Comparison of ENCODE assay signal across 16 mouse cellular contexts in genomic region chr5:122508861-122509306, GRCm38 (mm10). TPM values are rescaled to one million over a fixed set of nuclear protein-coding genes. Genes with fewer than 3 reads are reported as not detected.
A peak's percentile ranks its signal among the peaks of the same experiment; 100 is the strongest.
DNase-seq lines count a peak whose midpoint lies in the region; ATAC-seq and TF ChIP-seq lines count a peak whose summit lies in the region.
"Had no signal": no experiment of that assay in that cellular context is flagged by ENCODE, and none has a peak within 500 bp of the region (broad histone marks: within the 10 kb centered on the region; RNA-seq: fewer than 3 reads in every experiment).

No protein-coding gene starts in this region.

- H3K27ac ChIP-seq in forebrain, postnatal 0 days (ENCODE audit: low read depth, low read length) = no peak overlapping the region
- H3K27ac ChIP-seq in forebrain, embryonic 13.5 days = no peak overlapping the region
- no peak overlapping the region for H3K27ac ChIP-seq in hindbrain, embryonic 16.5 days (ENCODE audit: low read depth, low read length)
- H3K27ac ChIP-seq in hindbrain, embryonic 10.5 days = no peak overlapping the region
- H3K27ac ChIP-seq: forebrain, embryonic 15.5 days; gastrocnemius, adult 2 months; hindbrain, embryonic 12.5 days; liver, embryonic 13.5 days; neural tube, embryonic 12.5 days had no signal

- H3K9ac ChIP-seq in forebrain, postnatal 0 days = no peak overlapping the region
- no peak overlapping the region for H3K9ac ChIP-seq in forebrain, embryonic 13.5 days
- H3K9ac ChIP-seq in hindbrain, embryonic 16.5 days (ENCODE audit: low read depth, low read length) = no peak overlapping the region
- H3K9ac ChIP-seq: forebrain, embryonic 15.5 days; hindbrain, embryonic 12.5 days; liver, embryonic 13.5 days; neural tube, embryonic 12.5 days had no signal

- no peak overlapping the region for H3K4me3 ChIP-seq in forebrain, postnatal 0 days (ENCODE audit: low read depth, low read length)
- H3K4me3 ChIP-seq in forebrain, embryonic 13.5 days = no peak overlapping the region
- no peak overlapping the region for H3K4me3 ChIP-seq in hindbrain, embryonic 16.5 days (ENCODE audit: low read length)
- no peak overlapping the region for H3K4me3 ChIP-seq in hindbrain, embryonic 10.5 days
- H3K4me3 ChIP-seq: forebrain, embryonic 15.5 days; gastrocnemius, adult 2 months; hindbrain, embryonic 12.5 days; liver, embryonic 13.5 days; neural tube, embryonic 12.5 days had no signal

- H3K36me3 ChIP-seq in forebrain, postnatal 0 days (ENCODE audit: insufficient read depth) = no peaks in the 10 kb centered on the region
- H3K36me3 ChIP-seq in forebrain, embryonic 13.5 days (ENCODE audit: poor library complexity, severe bottlenecking) = no peaks in the 10 kb centered on the region
- H3K36me3 ChIP-seq in hindbrain, embryonic 16.5 days (ENCODE audit: control insufficient read depth, insufficient read depth, low read length) = no peaks in the 10 kb centered on the region
- no peaks in the 10 kb centered on the region for H3K36me3 ChIP-seq in hindbrain, embryonic 10.5 days
- H3K36me3 ChIP-seq: forebrain, embryonic 15.5 days; hindbrain, embryonic 12.5 days; liver, embryonic 13.5 days; neural tube, embryonic 12.5 days had no signal

- peak; percentile 8 for ATAC-seq in forebrain, postnatal 0 days
- ATAC-seq in forebrain, embryonic 13.5 days = no peak
- ATAC-seq in hindbrain, embryonic 16.5 days = 0 out of 2 replicates have a peak, but pooled peaks have one; percentile 27
- no peak for ATAC-seq in erythroid progenitor cell, adult 5-6 weeks (replicated peaks; ENCODE audit: low FRiP score, poor library complexity, severe bottlenecking)
- ATAC-seq: forebrain, embryonic 15.5 days; intestine, embryonic 16.5 days; midbrain, embryonic 16.5 days had no signal

- no peak for TF ChIP-seq CTCF in forebrain, postnatal 0 days (IDR thresholded peaks at IDR 0.05; ENCODE audit: low read depth)

- no peak overlapping the region for H3K4me2 ChIP-seq in forebrain, postnatal 0 days (ENCODE audit: low read depth)
- no peak overlapping the region for H3K4me2 ChIP-seq in forebrain, embryonic 13.5 days
- no peak overlapping the region for H3K4me2 ChIP-seq in hindbrain, embryonic 16.5 days (ENCODE audit: low read length)
- H3K4me2 ChIP-seq: forebrain, embryonic 15.5 days; hindbrain, embryonic 12.5 days; liver, embryonic 13.5 days; neural tube, embryonic 12.5 days had no signal

- WGBS in forebrain, postnatal 0 days = 77% methylated on average over 11 of the region's 11 CpGs
- 82% methylated on average over 11 of the region's 11 CpGs for WGBS in forebrain, embryonic 13.5 days
- 58% methylated on average over 11 of the region's 11 CpGs for WGBS in hindbrain, embryonic 16.5 days
- 81% methylated on average over 11 of the region's 11 CpGs for WGBS in hindbrain, embryonic 10.5 days

- peaks cover 4% of the 10 kb centered on the region; the same call in 1 of the 2 replicates for H3K4me1 ChIP-seq in forebrain, postnatal 0 days (ENCODE audit: insufficient read depth)
- H3K4me1 ChIP-seq in forebrain, embryonic 13.5 days = peaks cover 5% of the 10 kb centered on the region
- H3K4me1 ChIP-seq in hindbrain, embryonic 16.5 days (ENCODE audit: control insufficient read depth, insufficient read depth, low read depth, low read length) = peaks cover 2% of the 10 kb centered on the region
- peaks cover 27% of the 10 kb centered on the region for H3K4me1 ChIP-seq in hindbrain, embryonic 10.5 days (replicated peaks)

- H3K27me3 ChIP-seq in forebrain, postnatal 0 days (ENCODE audit: insufficient read depth, low read length) = no peaks in the 10 kb centered on the region
- no peaks in the 10 kb centered on the region for H3K27me3 ChIP-seq in forebrain, embryonic 13.5 days
- no peaks in the 10 kb centered on the region for H3K27me3 ChIP-seq in hindbrain, embryonic 16.5 days (replicated peaks; ENCODE audit: control insufficient read depth, insufficient read depth, low read length)
- H3K27me3 ChIP-seq in hindbrain, embryonic 10.5 days (ENCODE audit: insufficient read depth, poor library complexity, severe bottlenecking) = peaks cover 7% of the 10 kb centered on the region
- H3K27me3 ChIP-seq: forebrain, embryonic 15.5 days; hindbrain, embryonic 12.5 days; neural tube, embryonic 12.5 days had no signal

- no peak for DNase-seq in forebrain, postnatal 0 days
- no peak for DNase-seq in hindbrain, embryonic 10.5 days (ENCODE audit: low spot score)
- DNase-seq in brain, adult 2 months (ENCODE audit: low read depth, low spot score) = peak; percentile 98
- peak; percentile 94 for DNase-seq in cerebellum, adult 9-11 months
- no peak for DNase-seq in testis, postnatal 10 days (ENCODE audit: low spot score)
- DNase-seq: embryo, embryonic 11 days; liver, embryonic 13.5 days had no signal

- H3K9me3 ChIP-seq in forebrain, postnatal 0 days (ENCODE audit: low read length) = no peaks in the 10 kb centered on the region
- no peaks in the 10 kb centered on the region for H3K9me3 ChIP-seq in forebrain, embryonic 13.5 days (replicated peaks)
- no peaks in the 10 kb centered on the region for H3K9me3 ChIP-seq in hindbrain, embryonic 16.5 days (ENCODE audit: control insufficient read depth, low read length)
- peaks cover 4% of the 10 kb centered on the region for H3K9me3 ChIP-seq in hindbrain, embryonic 10.5 days
- H3K9me3 ChIP-seq: forebrain, embryonic 15.5 days; hindbrain, embryonic 12.5 days; neural tube, embryonic 12.5 days had no signal

RNA-seq across cellular contexts. Expression of gene Atp2a2, which starts 6.9 kb away (rescaled TPM):
- 143 and 178 TPM in 2 replicates for total RNA-seq in forebrain, postnatal 0 days (2014; rRNA removed)
- polyA plus RNA-seq in forebrain, postnatal 0 days (2015; fragmentation: Nextera tagmentation; extraction: Ambion mirVana) = 28.8 and 37.2 TPM in 2 replicates
- polyA plus RNA-seq in forebrain, embryonic 13.5 days (2015; fragmentation: Nextera tagmentation; extraction: Ambion mirVana) = 32.2 and 34.2 TPM in 2 replicates
- 47.2 and 50.2 TPM in 2 replicates for polyA plus RNA-seq in hindbrain, embryonic 16.5 days (2015; fragmentation: Nextera tagmentation; extraction: Ambion mirVana)
- polyA plus RNA-seq in hindbrain, embryonic 10.5 days (2016; fragmentation: Nextera tagmentation; extraction: Ambion mirVana) = 38.8 and 41.9 TPM in 2 replicates
- total RNA-seq in erythroid progenitor cell, adult 5-6 weeks (2015; ENCODE audit: low replicate concordance) = 73.2 and 84.3 TPM in 2 replicates
- 106 and 160 TPM in 2 replicates for total RNA-seq in erythroid progenitor cell, adult 5-6 weeks (2017; ENCODE audit: low replicate concordance)

Comparison
In these comparisons a context has a peak if more than half of its experiments do, and no peak if none do; other contexts are left out.
1. ATAC-seq: peak in forebrain, postnatal 0 days (single experiment) and hindbrain, embryonic 16.5 days (single experiment); none in forebrain, embryonic 13.5 days (single experiment) and erythroid progenitor cell, adult 5-6 weeks (single experiment).
2. DNase-seq: peak in brain, adult 2 months (single experiment) and cerebellum, adult 9-11 months (single experiment); none in forebrain, postnatal 0 days (single experiment), hindbrain, embryonic 10.5 days (single experiment) and testis, postnatal 10 days (single experiment).